Mouse (Mus musculus) ES-CJ7 (cell line): Measurements from ENCODE around the gene Prpf6.

Source experiments
- DNase-seq: peaks from one replicate; pipeline ENCODE4 v3.0.0; 2011; ENCODE audit warnings: low read depth, low spot score

Prpf6 gene

DNA sequence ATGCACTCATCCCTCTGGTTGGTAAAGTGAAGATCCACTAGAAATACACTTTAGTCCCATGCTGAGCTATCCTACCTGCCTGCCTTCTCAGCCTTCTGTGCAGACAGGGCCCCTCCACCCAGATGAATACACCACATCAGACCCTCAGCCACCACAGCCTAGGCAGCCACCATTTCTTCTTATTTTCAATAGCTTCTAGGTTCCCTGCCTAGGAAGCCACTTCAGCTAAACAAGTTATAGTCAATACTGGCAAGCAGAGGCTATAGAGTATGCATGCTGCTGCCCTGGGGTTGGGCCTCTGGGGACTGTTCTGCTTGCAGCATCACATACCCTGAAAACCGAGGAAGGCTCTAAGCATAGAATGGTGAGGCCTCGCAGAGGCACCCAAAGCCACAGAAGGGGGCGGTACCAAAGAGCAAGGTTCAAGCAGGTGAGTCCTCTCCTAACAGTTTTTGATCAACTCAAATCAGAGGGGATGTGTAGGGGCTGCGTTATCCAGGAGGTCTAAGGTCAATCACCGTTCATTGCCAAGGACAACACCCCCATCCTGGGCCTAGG, at the start of gene Prpf6:
Gene Prpf6, plus strand, starts transcription at position 341 of the 558 bp plus-strand sequence.
- DNase-seq = no peak

- DNase-seq = no peak
Measured at GRCm38 (mm10) chr2:181546142-181546541, 45.5 kb upstream of the Prpf6 start.

DNA sequence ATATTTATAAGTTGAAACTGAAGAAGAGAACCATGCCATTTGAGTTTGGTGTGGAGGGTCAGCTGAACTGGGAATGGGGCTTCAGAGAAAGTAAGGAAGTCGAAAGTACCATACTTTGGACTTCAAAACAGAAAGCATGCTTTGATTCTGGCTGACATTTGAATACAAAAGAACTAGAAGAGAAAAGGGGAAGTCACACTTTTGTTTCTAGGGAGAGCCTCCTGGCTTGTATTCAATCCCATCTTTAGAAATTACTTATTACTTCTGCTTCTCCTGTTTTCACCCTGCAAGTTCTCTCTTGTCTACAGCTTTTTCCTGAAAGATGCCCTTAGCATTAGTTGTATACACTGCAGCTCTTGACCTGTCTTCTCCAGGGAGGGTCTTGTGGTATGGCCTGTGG, 43.4 kb upstream of the Prpf6 start:
- DNase-seq = no peak

DNA sequence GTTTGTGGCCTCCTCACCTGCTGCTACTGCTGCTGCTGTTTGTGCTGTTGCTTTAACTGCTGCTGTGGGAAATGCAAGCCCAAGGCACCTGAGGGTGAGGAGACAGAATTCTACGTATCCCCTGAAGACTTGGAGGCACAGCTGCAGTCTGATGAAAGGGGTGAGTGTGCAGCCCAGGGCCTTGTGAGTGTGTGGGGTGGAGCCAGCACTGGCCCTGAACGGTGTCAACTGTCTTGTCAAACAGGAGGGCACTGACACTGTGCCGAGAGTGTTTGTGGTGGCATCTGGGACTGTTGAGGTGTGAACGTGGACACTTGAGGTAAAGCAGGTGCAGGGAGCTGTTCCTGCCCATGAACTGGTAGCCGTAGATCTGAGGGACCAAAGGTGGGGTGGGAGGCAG, 43.0 kb upstream of the Prpf6 start:
- no peak for DNase-seq

- no peak for DNase-seq
Measured at GRCm38 (mm10) chr2:181550233-181550632, 41.4 kb upstream of the Prpf6 start.

- no peak for DNase-seq
Measured at GRCm38 (mm10) chr2:181553772-181554171, 37.9 kb upstream of the Prpf6 start.

- no peak for DNase-seq
Measured at GRCm38 (mm10) chr2:181567338-181567737, 24.3 kb upstream of the Prpf6 start.

GRCm38 (mm10) chr2:181568272-181569008, 23.2 kb upstream of the Prpf6 start:
- DNase-seq = peak; percentile 55

DNA sequence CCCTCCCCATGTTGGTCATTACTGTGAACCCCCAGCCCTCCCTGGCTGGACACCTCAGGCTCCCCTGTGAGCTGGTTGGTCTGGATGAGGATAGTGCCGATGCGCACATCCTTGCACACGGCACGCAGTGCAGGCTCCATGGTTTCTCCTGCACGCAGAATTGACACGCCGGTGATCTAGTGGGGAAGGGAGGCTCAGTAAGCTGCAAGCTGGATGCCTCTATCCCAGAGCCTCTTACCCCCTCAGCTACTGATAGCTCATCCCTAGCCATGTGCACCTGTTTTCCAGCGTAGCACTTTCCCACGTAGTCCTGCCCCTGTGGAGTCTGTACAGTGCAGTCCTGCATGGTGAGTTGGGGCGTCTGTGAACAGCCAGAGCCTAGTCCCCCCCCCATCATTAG, 21.8 kb upstream of the Prpf6 start:
- no peak for DNase-seq

GRCm38 (mm10) chr2:181570375-181570774, 21.3 kb upstream of the Prpf6 start:
- no peak for DNase-seq

GRCm38 (mm10) chr2:181570921-181571595, 20.6 kb upstream of the Prpf6 start:
- no peak for DNase-seq

- DNase-seq = no peak
Measured at GRCm38 (mm10) chr2:181571941-181572670, 19.6 kb upstream of the Prpf6 start.

DNA sequence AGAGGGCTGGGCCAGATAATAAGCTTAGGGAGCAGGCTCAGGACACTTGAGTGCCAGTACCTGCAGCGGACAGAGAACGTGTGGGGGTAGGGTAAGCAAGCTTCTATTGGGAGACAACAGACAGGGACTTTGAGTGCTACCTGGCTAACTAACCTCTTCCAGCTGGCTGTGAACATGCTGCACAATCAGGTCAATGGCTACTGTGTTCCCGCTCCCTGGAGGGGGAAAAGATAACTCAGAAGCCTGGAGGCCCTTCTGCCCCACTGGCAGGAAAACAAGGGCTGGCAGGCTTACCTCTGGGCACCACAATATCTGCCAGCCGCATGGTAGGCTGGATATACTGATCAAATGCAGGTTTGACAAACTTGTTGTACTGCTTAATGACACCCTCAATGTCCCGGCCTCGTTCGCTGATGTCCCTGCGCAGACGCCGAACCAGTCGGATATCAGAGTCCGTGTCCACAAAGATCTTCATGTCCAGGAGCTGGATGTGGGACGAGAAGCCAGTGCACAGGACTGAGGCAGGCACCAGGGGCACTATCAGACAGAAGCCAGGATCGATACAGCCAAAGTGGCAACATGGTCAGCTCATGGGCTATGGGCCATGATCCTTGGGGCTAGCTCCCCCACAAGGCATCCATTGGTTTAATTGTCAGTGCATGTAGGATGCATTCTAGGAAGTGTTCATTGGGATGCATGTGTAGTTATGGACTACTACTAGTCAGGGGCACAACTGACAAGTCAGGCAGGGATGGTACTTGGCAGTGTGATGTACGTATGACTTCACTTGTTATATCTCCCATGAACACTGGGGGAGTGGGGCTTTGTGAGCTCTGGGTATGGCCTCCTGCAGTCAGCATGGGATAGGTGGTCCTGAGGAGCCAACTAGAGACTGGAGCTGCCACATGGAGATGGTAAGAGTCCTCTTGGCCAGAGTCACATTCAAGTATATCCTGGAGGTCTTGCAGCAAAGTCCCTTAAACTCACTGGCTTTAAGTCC, 18.4 kb upstream of the Prpf6 start:
- DNase-seq = no peak

GRCm38 (mm10) chr2:181573961-181574360, 17.7 kb upstream of the Prpf6 start:
- DNase-seq = no peak

GRCm38 (mm10) chr2:181574921-181575545, 16.6 kb upstream of the Prpf6 start:
- DNase-seq = no peak

GRCm38 (mm10) chr2:181576613-181577012, 15.1 kb upstream of the Prpf6 start:
- DNase-seq = no peak

- no peak for DNase-seq
Measured at GRCm38 (mm10) chr2:181577126-181577525, 14.5 kb upstream of the Prpf6 start.

DNA sequence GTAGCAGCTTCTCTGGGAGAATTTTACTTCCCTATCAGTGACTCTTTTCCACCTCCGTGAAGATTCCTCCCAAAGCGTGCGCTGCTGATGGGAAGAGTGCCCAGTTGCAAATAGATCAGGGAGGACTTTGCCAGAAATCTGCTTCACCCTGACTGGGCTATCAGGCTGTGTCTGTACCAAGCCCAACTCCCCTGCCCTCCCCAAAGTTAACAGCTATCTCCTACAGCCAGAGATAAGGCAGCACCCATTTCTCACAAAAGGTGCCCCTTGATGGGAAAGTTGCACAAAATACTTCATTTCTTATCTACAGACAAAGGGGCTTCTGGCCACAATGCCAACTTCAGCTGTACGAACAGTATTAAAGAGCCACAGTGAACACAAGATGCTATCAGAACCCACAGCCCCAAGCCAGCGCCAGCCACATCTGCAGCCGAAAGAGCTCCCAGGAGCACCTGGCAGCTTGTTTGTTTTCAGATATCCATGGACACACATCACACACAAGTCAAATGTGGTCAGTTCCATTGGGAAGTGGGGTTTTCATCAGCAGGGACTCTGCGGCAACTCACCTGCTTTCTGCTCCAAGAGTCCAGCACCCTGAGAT, 13.6 kb upstream of the Prpf6 start:
- DNase-seq = no peak

- no peak for DNase-seq
Measured at GRCm38 (mm10) chr2:181578790-181579618, 12.7 kb upstream of the Prpf6 start.
